Mouse (Mus musculus): Measurements from ENCODE around the gene Acp7. TPM values are rescaled to one million over a fixed set of nuclear protein-coding genes. Genes with fewer than 3 reads are reported as not detected.
"Not testable (repeated sequence)": the region's sequence is repeated elsewhere in the genome, so short reads cannot be mapped to it uniquely, and the experiment has no call there.

The Acp7 gene
- polyA plus RNA-seq, 1 experiment from 2014 or later: not detected

DNA sequence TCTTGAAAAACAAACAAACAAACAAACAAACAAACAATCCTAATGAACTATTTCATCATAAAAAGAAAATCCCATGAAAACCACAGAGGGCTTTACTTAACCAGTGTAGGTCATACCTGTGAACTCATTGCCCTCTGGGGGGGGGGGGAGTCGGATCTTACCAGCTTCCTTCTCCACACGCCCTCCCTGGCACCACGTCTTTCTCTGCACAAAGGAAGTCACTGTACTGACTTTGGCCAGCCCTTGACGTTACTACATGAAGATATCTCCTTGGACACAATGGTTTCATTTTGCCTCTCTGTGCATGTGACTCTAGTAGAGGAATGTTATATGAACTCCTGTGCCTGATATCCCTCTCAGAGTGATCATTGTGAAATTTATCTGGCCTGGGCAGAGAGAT lies 3.0 kb upstream of the Acp7 start:
- no peak for ATAC-seq (ENCODE audit: insufficient number of reproducible peaks, insufficient read depth, low FRiP score, low read depth)
- 72% methylated on average over 4 of the region's 4 CpGs for WGBS

DNA sequence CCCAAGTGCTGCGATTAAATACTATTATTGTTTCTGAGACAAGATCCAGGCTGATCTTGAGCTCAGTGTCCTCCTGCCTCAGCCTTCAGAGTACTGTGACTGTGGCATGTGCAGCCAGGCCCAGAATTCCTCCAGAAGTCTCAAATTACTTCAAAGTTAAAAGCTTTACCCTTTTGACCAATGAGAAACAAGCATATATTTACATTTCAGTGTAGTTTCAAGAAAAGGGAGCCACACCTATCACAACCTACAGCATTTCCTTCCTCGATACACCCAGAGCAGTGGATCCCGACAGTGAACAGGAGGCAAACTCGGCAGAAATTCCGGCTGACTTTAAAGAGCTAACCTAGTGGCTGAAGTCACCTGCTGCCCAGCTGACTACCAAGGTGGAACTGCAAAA lies 6.3 kb downstream of the Acp7 start:
- Histone ChIP-seq H3K4me2 (replicated peaks; ENCODE audit: low read depth, low read length) (no peak overlapping the region), H3K4me3 (ENCODE audit: low read depth, low read length) (no peak overlapping the region), H3K9me3 (ENCODE audit: control insufficient read depth, low read depth, low read length) (no peaks in the 10 kb centered on the region), H3K4me1 (ENCODE audit: control insufficient read depth, insufficient read depth, low read length) (no peaks in the 10 kb centered on the region), H3K36me3 (ENCODE audit: control insufficient read depth, insufficient read depth, low read length) (no peaks in the 10 kb centered on the region), H3K9ac (replicated peaks; ENCODE audit: low read depth, low read length) (no peak overlapping the region), H3K27me3 (ENCODE audit: control insufficient read depth, insufficient read depth, low read length) (peaks cover 9% of the 10 kb centered on the region; the same call in 1 of the 2 replicates), H3K27ac (ENCODE audit: low read length) (no peak overlapping the region)
- WGBS: 70% methylated on average over 5 of the region's 5 CpGs
- ATAC-seq (ENCODE audit: insufficient number of reproducible peaks, insufficient read depth, low FRiP score, low read depth): no peak

More for the DNA sequence above, 3.0 kb upstream of the Acp7 start:
- Histone ChIP-seq H3K4me3 (ENCODE audit: low read depth, low read length) (no peak overlapping the region), H3K36me3 (ENCODE audit: control insufficient read depth, insufficient read depth, low read length) (no peaks in the 10 kb centered on the region), H3K9me3 (ENCODE audit: control insufficient read depth, low read depth, low read length) (no peaks in the 10 kb centered on the region), H3K27ac (ENCODE audit: low read length) (no peak overlapping the region), H3K27me3 (ENCODE audit: control insufficient read depth, insufficient read depth, low read length) (peaks cover 24% of the 10 kb centered on the region), H3K4me2 (replicated peaks; ENCODE audit: low read depth, low read length) (no peak overlapping the region), H3K4me1 (ENCODE audit: control insufficient read depth, insufficient read depth, low read length) (no peaks in the 10 kb centered on the region), H3K9ac (replicated peaks; ENCODE audit: low read depth, low read length) (no peak overlapping the region)

DNA sequence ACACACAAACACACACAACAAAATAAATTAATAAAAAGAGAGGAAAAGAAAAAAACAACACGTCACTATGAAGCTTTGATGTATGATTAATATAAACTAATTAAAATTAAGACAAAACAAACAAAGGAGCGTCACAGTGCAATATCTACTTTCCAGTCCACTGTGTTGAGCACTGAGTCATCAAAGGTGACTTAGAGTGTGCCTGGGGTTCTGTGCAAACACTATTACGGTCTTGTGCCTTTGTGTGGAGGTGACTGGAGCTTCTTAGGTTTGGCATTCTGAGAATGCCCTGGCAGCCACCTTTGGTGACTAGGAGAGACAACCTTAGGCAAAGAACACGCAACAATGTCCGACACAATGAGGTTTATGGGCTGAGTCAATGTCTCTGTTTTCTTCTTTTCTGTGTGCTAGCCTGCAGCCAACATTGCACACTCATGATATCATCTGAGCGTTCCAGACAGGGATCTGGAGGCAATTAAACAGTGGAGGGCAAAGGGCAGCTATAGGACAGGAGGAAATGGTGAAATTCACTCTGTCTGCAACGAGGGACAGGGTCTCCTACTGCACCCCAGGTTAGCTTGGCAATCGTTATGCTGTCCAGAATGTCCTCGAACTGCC lies 11.9 kb downstream of the Acp7 start:
- no peaks in the 10 kb centered on the region for H3K27me3 ChIP-seq (ENCODE audit: control insufficient read depth, insufficient read depth, low read length)
- no peak for ATAC-seq (ENCODE audit: insufficient number of reproducible peaks, insufficient read depth, low FRiP score, low read depth)
- H3K9ac ChIP-seq (replicated peaks; ENCODE audit: low read depth, low read length): no peak overlapping the region
- H3K4me3 ChIP-seq (ENCODE audit: low read depth, low read length): no peak overlapping the region
- H3K9me3 ChIP-seq (ENCODE audit: control insufficient read depth, low read depth, low read length): no peaks in the 10 kb centered on the region
- WGBS: 53% methylated on average over 9 of the region's 9 CpGs
- no peaks in the 10 kb centered on the region for H3K36me3 ChIP-seq (ENCODE audit: control insufficient read depth, insufficient read depth, low read length)
- no peak overlapping the region for H3K4me2 ChIP-seq (replicated peaks; ENCODE audit: low read depth, low read length)
- no peak overlapping the region for H3K27ac ChIP-seq (ENCODE audit: low read length)
- no peaks in the 10 kb centered on the region for H3K4me1 ChIP-seq (ENCODE audit: control insufficient read depth, insufficient read depth, low read length)

DNA sequence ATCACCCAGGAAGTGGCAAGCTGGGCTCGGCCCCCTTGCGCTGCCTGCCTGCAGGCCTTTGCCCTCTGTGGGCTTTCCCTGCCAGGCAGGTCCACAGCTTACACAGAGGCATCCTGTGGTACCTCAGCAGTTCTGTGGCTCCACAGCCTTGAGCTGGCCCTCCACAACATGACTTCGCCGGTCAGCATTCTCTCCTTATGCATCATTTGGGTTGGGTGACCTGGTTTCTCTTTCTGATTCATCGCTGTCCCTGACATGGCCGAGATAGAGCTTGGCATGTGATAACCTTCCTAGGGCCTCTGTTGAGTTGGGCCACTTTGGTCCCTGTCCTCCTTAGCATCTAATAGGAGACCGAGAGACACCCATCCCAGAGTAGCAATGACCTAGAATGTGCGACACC lies 25.2 kb downstream of the Acp7 start:
- 89% methylated on average over 8 of the region's 8 CpGs for WGBS
- Histone ChIP-seq H3K27me3 (ENCODE audit: control insufficient read depth, insufficient read depth, low read length) (no peaks in the 10 kb centered on the region), H3K9ac (replicated peaks; ENCODE audit: low read depth, low read length) (no peak overlapping the region), H3K4me1 (ENCODE audit: control insufficient read depth, insufficient read depth, low read length) (no peaks in the 10 kb centered on the region), H3K4me2 (replicated peaks; ENCODE audit: low read depth, low read length) (no peak overlapping the region), H3K36me3 (ENCODE audit: control insufficient read depth, insufficient read depth, low read length) (no peaks in the 10 kb centered on the region), H3K27ac (ENCODE audit: low read length) (no peak overlapping the region), H3K9me3 (ENCODE audit: control insufficient read depth, low read depth, low read length) (no peaks in the 10 kb centered on the region), H3K4me3 (ENCODE audit: low read depth, low read length) (no peak overlapping the region)
- no peak for ATAC-seq (ENCODE audit: insufficient number of reproducible peaks, insufficient read depth, low FRiP score, low read depth)

DNA sequence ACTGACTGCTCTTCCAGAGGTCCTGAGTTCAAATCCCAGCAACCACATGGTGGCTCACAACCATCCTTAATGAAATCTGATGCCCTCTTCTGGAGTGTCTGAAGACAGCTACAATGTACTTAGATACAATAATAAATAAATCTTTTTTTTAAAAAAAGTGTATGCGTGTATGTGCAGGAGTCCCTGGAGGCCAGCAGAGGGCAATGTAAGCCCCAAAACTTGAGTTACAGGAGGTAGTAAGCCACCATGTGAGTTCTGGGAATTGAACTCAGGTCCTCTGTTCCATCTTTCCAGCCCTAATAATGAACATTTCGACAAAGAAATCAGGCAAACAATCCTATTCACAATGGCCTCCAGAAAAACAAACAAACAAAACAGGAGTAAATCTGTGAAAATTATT lies 27.3 kb downstream of the Acp7 start:
- WGBS: 69% methylated on average over 2 of the region's 2 CpGs
- H3K4me2 ChIP-seq (replicated peaks; ENCODE audit: low read depth, low read length); H3K9me3 ChIP-seq (ENCODE audit: control insufficient read depth, low read depth, low read length); H3K27me3 ChIP-seq (ENCODE audit: control insufficient read depth, insufficient read depth, low read length); H3K9ac ChIP-seq (replicated peaks; ENCODE audit: low read depth, low read length); H3K4me1 ChIP-seq (ENCODE audit: control insufficient read depth, insufficient read depth, low read length); H3K27ac ChIP-seq (ENCODE audit: low read length); H3K36me3 ChIP-seq (ENCODE audit: control insufficient read depth, insufficient read depth, low read length); ATAC-seq (ENCODE audit: insufficient number of reproducible peaks, insufficient read depth, low FRiP score, low read depth); H3K4me3 ChIP-seq (ENCODE audit: low read depth, low read length): not testable (repeated sequence)

DNA sequence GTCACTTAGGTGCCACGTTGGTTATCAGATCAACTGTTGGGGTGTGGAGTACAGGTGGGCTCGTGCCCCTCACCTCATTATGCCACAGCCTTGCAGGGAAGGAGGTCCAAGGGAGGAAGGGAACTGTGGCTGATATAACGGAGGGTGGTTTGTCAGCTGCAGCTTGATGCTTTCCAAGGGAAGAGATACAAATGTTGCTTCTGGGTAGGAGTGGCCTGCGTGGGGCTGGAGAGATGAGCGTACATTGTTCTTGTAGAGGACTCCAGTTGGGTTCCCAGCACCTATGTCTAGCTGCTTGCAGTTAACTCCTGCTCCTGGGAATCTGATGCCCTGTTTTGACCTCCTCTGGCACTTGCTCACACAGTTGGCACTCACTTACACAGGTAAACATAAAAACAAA lies 28.0 kb downstream of the Acp7 start:
- 61% methylated on average over 5 of the region's 5 CpGs for WGBS

DNA sequence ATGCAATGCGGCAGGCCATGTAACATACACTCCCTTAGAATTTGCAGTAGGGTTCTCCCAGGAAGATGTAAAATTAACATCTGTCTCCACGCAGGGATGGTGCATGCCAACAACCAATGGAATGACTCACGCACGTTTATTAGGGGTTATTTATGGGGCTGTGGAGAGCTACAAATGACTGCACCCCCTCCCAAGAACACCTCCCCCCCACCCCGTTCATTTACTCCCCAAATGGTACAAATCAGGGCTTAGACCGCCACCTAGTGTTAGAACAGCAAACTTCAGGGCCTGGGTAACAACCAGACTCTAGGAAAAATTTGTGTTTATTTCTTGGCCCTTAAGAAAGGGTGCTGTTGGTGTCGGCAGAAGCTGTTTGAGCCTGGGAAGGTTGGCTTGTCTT lies 29.5 kb downstream of the Acp7 start:
- H3K4me2 ChIP-seq (replicated peaks; ENCODE audit: low read depth, low read length): no peak overlapping the region
- H3K27me3 ChIP-seq (ENCODE audit: control insufficient read depth, insufficient read depth, low read length): no peaks in the 10 kb centered on the region
- no peak overlapping the region for H3K4me3 ChIP-seq (ENCODE audit: low read depth, low read length)
- H3K27ac ChIP-seq (ENCODE audit: low read length): no peak overlapping the region
- no peaks in the 10 kb centered on the region for H3K36me3 ChIP-seq (ENCODE audit: control insufficient read depth, insufficient read depth, low read length)
- peaks cover 8% of the 10 kb centered on the region for H3K4me1 ChIP-seq (ENCODE audit: control insufficient read depth, insufficient read depth, low read length)
- WGBS: 16% methylated on average over 7 of the region's 7 CpGs
- no peaks in the 10 kb centered on the region for H3K9me3 ChIP-seq (ENCODE audit: control insufficient read depth, low read depth, low read length)
- no peak overlapping the region for H3K9ac ChIP-seq (replicated peaks; ENCODE audit: low read depth, low read length)
- no peak for ATAC-seq (ENCODE audit: insufficient number of reproducible peaks, insufficient read depth, low FRiP score, low read depth)

More for the DNA sequence above, 28.0 kb downstream of the Acp7 start:
- H3K9ac ChIP-seq (replicated peaks; ENCODE audit: low read depth, low read length): no peak overlapping the region
- H3K36me3 ChIP-seq (ENCODE audit: control insufficient read depth, insufficient read depth, low read length): no peaks in the 10 kb centered on the region
- no peak overlapping the region for H3K4me3 ChIP-seq (ENCODE audit: low read depth, low read length)
- H3K9me3 ChIP-seq (ENCODE audit: control insufficient read depth, low read depth, low read length): no peaks in the 10 kb centered on the region
- H3K27me3 ChIP-seq (ENCODE audit: control insufficient read depth, insufficient read depth, low read length): no peaks in the 10 kb centered on the region
- 0 out of 2 replicates have a peak, but pooled peaks cover 2% of the 10 kb centered on the region for H3K4me1 ChIP-seq (ENCODE audit: control insufficient read depth, insufficient read depth, low read length)
- H3K27ac ChIP-seq (ENCODE audit: low read length): no peak overlapping the region
- no peak for ATAC-seq (ENCODE audit: insufficient number of reproducible peaks, insufficient read depth, low FRiP score, low read depth)
- no peak overlapping the region for H3K4me2 ChIP-seq (replicated peaks; ENCODE audit: low read depth, low read length)

DNA sequence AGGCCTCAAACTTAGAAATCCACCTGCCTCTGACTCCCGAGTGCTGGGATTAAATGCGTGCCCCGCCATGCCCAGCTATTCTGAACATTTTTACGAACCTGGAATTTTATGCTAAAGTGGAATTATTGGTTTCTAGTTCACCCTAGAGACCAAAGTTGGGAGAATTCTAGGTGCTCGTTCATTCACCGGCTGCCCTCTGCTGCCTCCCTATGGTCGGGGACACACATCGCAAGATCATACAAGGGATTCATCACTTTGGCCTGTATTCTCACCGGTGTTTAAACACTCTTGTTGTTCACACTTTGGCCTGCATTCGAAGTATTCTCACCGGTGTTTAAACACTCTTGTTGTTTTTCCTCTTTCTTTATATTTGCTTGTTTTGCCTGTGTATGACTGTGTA lies 30.1 kb downstream of the Acp7 start:
- Histone ChIP-seq H3K4me3 (ENCODE audit: low read depth, low read length) (no peak overlapping the region), H3K4me2 (replicated peaks; ENCODE audit: low read depth, low read length) (no peak overlapping the region), H3K9me3 (ENCODE audit: control insufficient read depth, low read depth, low read length) (no peaks in the 10 kb centered on the region), H3K4me1 (ENCODE audit: control insufficient read depth, insufficient read depth, low read length) (peaks cover 15% of the 10 kb centered on the region), H3K9ac (replicated peaks; ENCODE audit: low read depth, low read length) (no peak overlapping the region), H3K27ac (ENCODE audit: low read length) (no peak overlapping the region), H3K36me3 (ENCODE audit: control insufficient read depth, insufficient read depth, low read length) (no peaks in the 10 kb centered on the region; the same call in 1 of the 2 replicates), H3K27me3 (ENCODE audit: control insufficient read depth, insufficient read depth, low read length) (no peaks in the 10 kb centered on the region)
- no peak for ATAC-seq (ENCODE audit: insufficient number of reproducible peaks, insufficient read depth, low FRiP score, low read depth)
- WGBS: 12% methylated on average over 11 of the region's 11 CpGs

DNA sequence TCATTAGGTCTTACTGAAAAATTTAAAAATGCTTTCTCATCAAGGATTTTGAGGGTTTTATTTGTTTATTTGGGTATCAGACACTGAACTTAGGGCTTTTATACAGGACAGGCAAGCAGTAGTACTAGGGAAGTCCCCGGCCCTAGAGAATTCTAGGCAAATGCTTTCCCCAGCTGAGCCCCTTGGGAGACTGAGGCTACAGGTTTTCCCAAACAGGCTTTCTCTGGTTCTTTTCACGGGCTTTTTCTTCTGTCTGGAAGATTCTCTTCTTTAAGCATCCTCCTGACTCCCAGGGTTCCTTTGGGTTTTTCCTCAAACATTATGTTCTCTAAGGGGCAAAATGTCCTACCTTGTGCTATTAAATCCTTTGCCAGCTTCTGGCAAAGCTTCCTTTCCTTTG lies 32.2 kb downstream of the Acp7 start:
- ATAC-seq (ENCODE audit: insufficient number of reproducible peaks, insufficient read depth, low FRiP score, low read depth): no peak
- no peaks in the 10 kb centered on the region; the same call in 1 of the 2 replicates for H3K36me3 ChIP-seq (ENCODE audit: control insufficient read depth, insufficient read depth, low read length)
- no peaks in the 10 kb centered on the region for H3K9me3 ChIP-seq (ENCODE audit: control insufficient read depth, low read depth, low read length)
- peaks cover 31% of the 10 kb centered on the region for H3K4me1 ChIP-seq (ENCODE audit: control insufficient read depth, insufficient read depth, low read length)
- WGBS: 56% methylated on average over 2 of the region's 2 CpGs
- H3K4me3 ChIP-seq (ENCODE audit: low read depth, low read length): no peak overlapping the region
- H3K4me2 ChIP-seq (replicated peaks; ENCODE audit: low read depth, low read length): no peak overlapping the region
- no peaks in the 10 kb centered on the region for H3K27me3 ChIP-seq (ENCODE audit: control insufficient read depth, insufficient read depth, low read length)
- H3K27ac ChIP-seq (ENCODE audit: low read length): no peak overlapping the region
- H3K9ac ChIP-seq (replicated peaks; ENCODE audit: low read depth, low read length): no peak overlapping the region

All from stomach, embryonic 14.5 days (tissue).